Mouse (Mus musculus) layer of hippocampus, adult 2 months (tissue): ENCODE measurements around the gene Mxra8. TPM values are rescaled to one million over a fixed set of nuclear protein-coding genes. Genes with fewer than 3 reads are reported as not detected.

Source experiments
- DNase-seq, 2 experiments: peaks; one replicate each; pipeline ENCODE4 v3.0.0; 2022; ENCODE audit warnings: low spot score in 2 of 2
- H3K27ac ChIP-seq: fragments of 200-600 bp; 2 replicates; pipeline ENCODE4 v1.8.1; 2022
- H3K4me3 ChIP-seq: fragments of 200-600 bp; 2 replicates; pipeline ENCODE4 v1.8.1; 2022; ENCODE audit warnings: mild to moderate bottlenecking
- CTCF ChIP-seq: fragments of 200-600 bp; conservative IDR thresholded peaks from 2 replicates; pipeline ENCODE4 v1.8.1; 2022; ENCODE audit warnings: antibody characterized with exemption, mild to moderate bottlenecking, moderate library complexity
- total RNA-seq, 2 experiments: library from RNA; stranded (reverse); gene quantifications; 2 replicates each; pipeline ENCODE4 v1.2.3; 2021

Mxra8 gene
- total RNA-seq, 2 experiments from 2014 or later = 8.4 to 10.6 TPM

GRCm38 (mm10) chr4:155841003-155841454 lies 1.5 kb downstream of the Mxra8 start:
- peak; percentile 57 for TF ChIP-seq CTCF
- peak overlapping the region; percentile 18; the same call in 1 of the 2 replicates for H3K27ac ChIP-seq
- DNase-seq = no peak
- peak overlapping the region; percentile 45 for H3K4me3 ChIP-seq

- Histone ChIP-seq H3K4me3 (no peak overlapping the region), H3K27ac (no peak overlapping the region)
- TF ChIP-seq CTCF = no peak
- no peak for DNase-seq
Measured at GRCm38 (mm10) chr4:155841651-155842270, 2.3 kb downstream of the Mxra8 start.

GRCm38 (mm10) chr4:155843231-155843630 lies 3.8 kb downstream of the Mxra8 start:
- no peak for DNase-seq
- no peak overlapping the region for H3K27ac ChIP-seq

GRCm38 (mm10) chr4:155846871-155847578 lies 7.5 kb downstream of the Mxra8 start, which contains the start of gene Dvl1:
TSS of gene Dvl1 (plus strand) at chr4:155847402.
- peak; percentile 92 to 97 for DNase-seq
- peak; percentile 60 for TF ChIP-seq CTCF
- H3K4me3 ChIP-seq = peak within 1 kb of the TSS; percentile 91
- peak within 1 kb of the TSS; percentile 97 for H3K27ac ChIP-seq

More at GRCm38 (mm10) chr4:155843231-155843630, 3.8 kb downstream of the Mxra8 start:
- no peak overlapping the region for H3K4me3 ChIP-seq
- TF ChIP-seq CTCF = no peak

- no peak for DNase-seq
- Histone ChIP-seq H3K27ac (peak overlapping the region; percentile 89), H3K4me3 (peak overlapping the region; percentile 91)
- TF ChIP-seq CTCF = no peak
Measured at GRCm38 (mm10) chr4:155847591-155848352, 8.3 kb downstream of the Mxra8 start.

- no peak overlapping the region for H3K27ac ChIP-seq
- no peak for TF ChIP-seq CTCF
- DNase-seq = no peak
- peak overlapping the region; percentile 91 for H3K4me3 ChIP-seq
Measured at GRCm38 (mm10) chr4:155848434-155849095, 9.1 kb downstream of the Mxra8 start.

GRCm38 (mm10) chr4:155849391-155849790 lies 9.9 kb downstream of the Mxra8 start:
- no peak for DNase-seq
- H3K27ac ChIP-seq = no peak overlapping the region
- no peak overlapping the region for H3K4me3 ChIP-seq
- TF ChIP-seq CTCF = no peak

- no peak overlapping the region for H3K4me3 ChIP-seq
- TF ChIP-seq CTCF = no peak
- no peak for DNase-seq
- H3K27ac ChIP-seq = no peak overlapping the region
Measured at GRCm38 (mm10) chr4:155849792-155850451, 10.4 kb downstream of the Mxra8 start.

- no peak overlapping the region for H3K4me3 ChIP-seq
- TF ChIP-seq CTCF = no peak
- DNase-seq = no peak
- no peak overlapping the region for H3K27ac ChIP-seq
Measured at GRCm38 (mm10) chr4:155851368-155851767, 11.9 kb downstream of the Mxra8 start.

GRCm38 (mm10) chr4:155851951-155852411 lies 12.5 kb downstream of the Mxra8 start:
- Histone ChIP-seq H3K4me3 (no peak overlapping the region), H3K27ac (no peak overlapping the region)
- no peak for TF ChIP-seq CTCF
- no peak for DNase-seq

GRCm38 (mm10) chr4:155853421-155853820 lies 13.9 kb downstream of the Mxra8 start:
- H3K27ac ChIP-seq = no peak overlapping the region
- no peak overlapping the region for H3K4me3 ChIP-seq
- DNase-seq = no peak
- no peak for TF ChIP-seq CTCF

GRCm38 (mm10) chr4:155854991-155855390 lies 15.5 kb downstream of the Mxra8 start:
- Histone ChIP-seq H3K27ac (no peak overlapping the region), H3K4me3 (no peak overlapping the region)
- TF ChIP-seq CTCF = no peak
- no peak for DNase-seq
